Mouse (Mus musculus) cortical plate, adult 2 months (tissue): ENCODE results near the gene Fads3.
A peak's percentile ranks its signal among the peaks of the same experiment; 100 is the strongest.

Experiments
- CTCF ChIP-seq: fragments of 200-500 bp; IDR thresholded peaks from 2 replicates; pipeline ENCODE4 v1.5.1; 2011; ENCODE audit warnings: mild to moderate bottlenecking, control low read depth, low read length; ENCODE audit not compliant: insufficient read depth; ENCODE audit errors: extremely low read depth
- POLR2A ChIP-seq: fragments of 200-500 bp; IDR thresholded peaks from 2 replicates; pipeline ENCODE4 v1.6.1; 2011; ENCODE audit warnings: mild to moderate bottlenecking, low read length, control low read depth; ENCODE audit not compliant: insufficient read depth; ENCODE audit errors: extremely low read depth

GRCm38 (mm10) chr19:10017637-10018526, 23.5 kb upstream of the Fads3 start:
- TF ChIP-seq POLR2A, result 0 out of 2 replicates have a peak, but pooled peaks have one; percentile 40
- no peak for TF ChIP-seq CTCF
